Mouse (Mus musculus) hindbrain, embryonic 12.5 days (tissue): Measurements from ENCODE around the gene Tnfsf13. TPM values are rescaled to one million over a fixed set of nuclear protein-coding genes. Genes with fewer than 3 reads are reported as not detected.

ENCODE experiments used
- ATAC-seq: fragments of 200-750 bp; cut with Nextera tagmentation; 2 replicates; pipeline ENCODE4 v1.8.0; 2017; ENCODE audit warnings: moderate TSS enrichment; ENCODE audit not compliant: low FRiP score
- H3K27ac ChIP-seq: fragments of 300-500 bp; sonication (generic); 2 replicates; pipeline ENCODE4 v1.5.1; 2016; ENCODE audit warnings: mild to moderate bottlenecking
- H3K27me3 ChIP-seq: fragments of 300-500 bp; sonication (generic); 2 replicates; pipeline ENCODE4 v1.6.1; 2016; ENCODE audit warnings: mild to moderate bottlenecking
- H3K36me3 ChIP-seq: fragments of 300-500 bp; sonication (generic); 2 replicates; pipeline ENCODE4 v1.6.1; 2016; ENCODE audit warnings: mild to moderate bottlenecking
- H3K4me1 ChIP-seq: fragments of 300-500 bp; sonication (generic); 2 replicates; pipeline ENCODE4 v1.6.1; 2016
- H3K4me2 ChIP-seq: fragments of 300-500 bp; sonication (generic); replicated peaks from 2 replicates; pipeline ENCODE4 v1.6.1; 2016; ENCODE audit warnings: mild to moderate bottlenecking
- H3K4me3 ChIP-seq: fragments of 300-500 bp; sonication (generic); 2 replicates; pipeline ENCODE4 v1.5.1; 2016; ENCODE audit warnings: mild to moderate bottlenecking
- H3K9ac ChIP-seq: fragments of 300-500 bp; sonication (generic); 2 replicates; pipeline ENCODE4 v1.6.1; 2016; ENCODE audit warnings: mild to moderate bottlenecking, moderate library complexity
- H3K9me3 ChIP-seq: fragments of 300-500 bp; sonication (generic); replicated peaks from 2 replicates; pipeline ENCODE4 v1.6.1; 2016; ENCODE audit warnings: mild to moderate bottlenecking
- WGBS: fragments of 180-500 bp; shearing (Covaris S2); methylation state at CpG from one replicate; pipeline ENCODE4 v1.1.7; 2016; 5-methylcytosine and 5-hydroxymethylcytosine counted together
- polyA plus RNA-seq: library from polyadenylated mRNA; unstranded; fragments of >200 nt; fragmentation: Nextera tagmentation; extraction: Ambion mirVana; gene quantifications from 2 replicates; pipeline ENCODE4 v1.2.1, GENCODE M21; 2016

The Tnfsf13 gene
- polyA plus RNA-seq, 1 experiment from 2014 or later, result 0.49 TPM

GRCm38 (mm10) chr11:69670786-69671725, 14.5 kb downstream of the Tnfsf13 start:
- 1% methylated on average over 58 of the region's 61 CpGs for WGBS
- H3K9me3 ChIP-seq, result no peaks in the 10 kb centered on the region
- peak overlapping the region; percentile 96 for H3K27ac ChIP-seq
- no peaks in the 10 kb centered on the region for H3K27me3 ChIP-seq
- ATAC-seq, result peak; percentile 64
- peak overlapping the region; percentile 97 for H3K4me2 ChIP-seq
- H3K4me3 ChIP-seq, result peak overlapping the region; percentile 89
- peak overlapping the region; percentile 99 for H3K9ac ChIP-seq
- peaks cover 30% of the 10 kb centered on the region for H3K4me1 ChIP-seq
- H3K36me3 ChIP-seq, result peaks cover 74% of the 10 kb centered on the region

GRCm38 (mm10) chr11:69666665-69667005, 18.9 kb downstream of the Tnfsf13 start:
- no peak overlapping the region for H3K4me3 ChIP-seq
- peaks cover 70% of the 10 kb centered on the region for H3K36me3 ChIP-seq
- no peaks in the 10 kb centered on the region for H3K27me3 ChIP-seq
- H3K9me3 ChIP-seq, result no peaks in the 10 kb centered on the region
- no peak overlapping the region for H3K27ac ChIP-seq
- H3K4me1 ChIP-seq, result peaks cover 29% of the 10 kb centered on the region
- no peak overlapping the region for H3K9ac ChIP-seq
- WGBS, result 89% methylated on average over 3 of the region's 3 CpGs
- H3K4me2 ChIP-seq, result no peak overlapping the region
- no peak for ATAC-seq

GRCm38 (mm10) chr11:69665961-69666664, 19.5 kb downstream of the Tnfsf13 start, which contains the start of gene Cd68:
Cd68 (minus strand) TSS chr11:69666153.
- WGBS, result 28% methylated on average over 7 of the region's 7 CpGs
- H3K4me3 ChIP-seq, result no peak within 1 kb of the TSS
- H3K27me3 ChIP-seq, result no peaks in the 10 kb centered on the region
- H3K4me1 ChIP-seq, result peaks cover 35% of the 10 kb centered on the region
- H3K36me3 ChIP-seq, result peaks cover 70% of the 10 kb centered on the region
- H3K4me2 ChIP-seq, result no peak within 1 kb of the TSS
- no peak for ATAC-seq
- peak within 1 kb of the TSS; percentile 37; the same call in 1 of the 2 replicates for H3K27ac ChIP-seq
- H3K9me3 ChIP-seq, result no peaks in the 10 kb centered on the region
- no peak within 1 kb of the TSS for H3K9ac ChIP-seq

GRCm38 (mm10) chr11:69665457-69665960, 20.1 kb downstream of the Tnfsf13 start:
- Histone ChIP-seq H3K9me3 (no peaks in the 10 kb centered on the region), H3K4me1 (peaks cover 36% of the 10 kb centered on the region), H3K27ac (peak overlapping the region; percentile 37; the same call in 1 of the 2 replicates), H3K36me3 (peaks cover 66% of the 10 kb centered on the region), H3K9ac (no peak overlapping the region), H3K4me3 (no peak overlapping the region), H3K27me3 (no peaks in the 10 kb centered on the region), H3K4me2 (no peak overlapping the region)
- 75% methylated on average over 9 of the region's 9 CpGs for WGBS
- ATAC-seq, result no peak

- no peak for ATAC-seq
- H3K27me3 ChIP-seq, result no peaks in the 10 kb centered on the region
- H3K4me2 ChIP-seq, result no peak overlapping the region
- H3K4me1 ChIP-seq, result peaks cover 29% of the 10 kb centered on the region
- no peak overlapping the region for H3K9ac ChIP-seq
- no peak overlapping the region for H3K4me3 ChIP-seq
- H3K27ac ChIP-seq, result 0 out of 2 replicates have a peak overlapping the region, but pooled peaks have one; percentile 30
- H3K36me3 ChIP-seq, result peaks cover 59% of the 10 kb centered on the region
- H3K9me3 ChIP-seq, result no peaks in the 10 kb centered on the region
- 96% methylated on average over 7 of the region's 7 CpGs for WGBS
Observed at GRCm38 (mm10) chr11:69664841-69665240, 20.7 kb downstream of the Tnfsf13 start.

GRCm38 (mm10) chr11:69663795-69664194, 21.8 kb downstream of the Tnfsf13 start:
- Histone ChIP-seq H3K4me3 (no peak overlapping the region), H3K36me3 (peaks cover 53% of the 10 kb centered on the region), H3K27ac (peak overlapping the region; percentile 97; the same call in 1 of the 2 replicates), H3K4me2 (no peak overlapping the region), H3K27me3 (no peaks in the 10 kb centered on the region), H3K4me1 (peaks cover 21% of the 10 kb centered on the region), H3K9ac (no peak overlapping the region), H3K9me3 (no peaks in the 10 kb centered on the region)
- WGBS, result 91% methylated on average over 6 of the region's 6 CpGs
- ATAC-seq, result no peak

GRCm38 (mm10) chr11:69662967-69663671, 22.5 kb downstream of the Tnfsf13 start:
- Histone ChIP-seq H3K36me3 (peaks cover 53% of the 10 kb centered on the region), H3K4me3 (peak overlapping the region; percentile 48), H3K9ac (peak overlapping the region; percentile 61), H3K27ac (peak overlapping the region; percentile 97), H3K4me2 (peak overlapping the region; percentile 57), H3K4me1 (peaks cover 20% of the 10 kb centered on the region), H3K27me3 (no peaks in the 10 kb centered on the region), H3K9me3 (no peaks in the 10 kb centered on the region)
- ATAC-seq, result peak; percentile 51
- WGBS, result 65% methylated on average over 13 of the region's 13 CpGs

GRCm38 (mm10) chr11:69662213-69662966, 23.2 kb downstream of the Tnfsf13 start, which contains the start of gene Mpdu1:
Mpdu1 (minus strand) TSS chr11:69662642.
- H3K4me1 ChIP-seq, result peaks cover 20% of the 10 kb centered on the region
- peaks cover 53% of the 10 kb centered on the region for H3K36me3 ChIP-seq
- under 1% methylated on average over 48 of the region's 48 CpGs for WGBS
- peak; percentile 96 for ATAC-seq
- H3K4me3 ChIP-seq, result peak within 1 kb of the TSS; percentile 48
- H3K4me2 ChIP-seq, result peak within 1 kb of the TSS; percentile 57
- no peaks in the 10 kb centered on the region for H3K27me3 ChIP-seq
- H3K9me3 ChIP-seq, result no peaks in the 10 kb centered on the region
- peak within 1 kb of the TSS; percentile 61 for H3K9ac ChIP-seq
- peak within 1 kb of the TSS; percentile 97 for H3K27ac ChIP-seq

GRCm38 (mm10) chr11:69661221-69661881, 24.2 kb downstream of the Tnfsf13 start:
- H3K9me3 ChIP-seq, result no peaks in the 10 kb centered on the region
- 81% methylated on average over 3 of the region's 3 CpGs for WGBS
- peak overlapping the region; percentile 97 for H3K27ac ChIP-seq
- H3K4me1 ChIP-seq, result peaks cover 27% of the 10 kb centered on the region
- peak overlapping the region; percentile 57 for H3K4me2 ChIP-seq
- peaks cover 56% of the 10 kb centered on the region for H3K36me3 ChIP-seq
- H3K9ac ChIP-seq, result peak overlapping the region; percentile 61
- ATAC-seq, result no peak
- H3K4me3 ChIP-seq, result peak overlapping the region; percentile 48
- H3K27me3 ChIP-seq, result no peaks in the 10 kb centered on the region

GRCm38 (mm10) chr11:69657462-69657881, 28.1 kb downstream of the Tnfsf13 start:
- Histone ChIP-seq H3K27ac (no peak overlapping the region), H3K4me3 (no peak overlapping the region)
- ATAC-seq, result no peak

More at GRCm38 (mm10) chr11:69657462-69657881, 28.1 kb downstream of the Tnfsf13 start:
- 83% methylated on average over 15 of the region's 15 CpGs for WGBS
- H3K36me3 ChIP-seq, result peaks cover 53% of the 10 kb centered on the region
- H3K27me3 ChIP-seq, result no peaks in the 10 kb centered on the region
- peaks cover 22% of the 10 kb centered on the region for H3K4me1 ChIP-seq
- no peaks in the 10 kb centered on the region for H3K9me3 ChIP-seq
- no peak overlapping the region for H3K9ac ChIP-seq
- no peak overlapping the region for H3K4me2 ChIP-seq
